Mouse (Mus musculus) ES-Bruce4 (cell line): ENCODE data around the gene Trim26. TPM values are rescaled to one million over a fixed set of nuclear protein-coding genes. Genes with fewer than 3 reads are reported as not detected.

Experiments used
- H3K27ac ChIP-seq: 2 replicates; pipeline ENCODE4 v1.5.1; 2012; ENCODE audit warnings: low read length, inconsistent platforms; ENCODE audit not compliant: insufficient read depth
- H3K27me3 ChIP-seq: 2 replicates; pipeline ENCODE4 v1.6.1; 2012; ENCODE audit warnings: mild to moderate bottlenecking, low read length, inconsistent platforms; ENCODE audit not compliant: control insufficient read depth, poor library complexity, insufficient read depth, severe bottlenecking
- H3K36me3 ChIP-seq: 2 replicates; pipeline ENCODE4 v1.6.1; 2012; ENCODE audit warnings: inconsistent platforms, mild to moderate bottlenecking, low read length, moderate library complexity; ENCODE audit not compliant: control insufficient read depth, poor library complexity, insufficient read depth, severe bottlenecking
- H3K4me1 ChIP-seq: one replicate; pipeline ENCODE4 v1.8.1; 2011; ENCODE audit warnings: low read length; ENCODE audit not compliant: control insufficient read depth, insufficient read depth
- H3K4me3 ChIP-seq: 2 replicates; pipeline ENCODE4 v1.5.1; 2011; ENCODE audit warnings: low read depth, mild to moderate bottlenecking, low read length
- H3K9ac ChIP-seq: 2 replicates; pipeline ENCODE4 v1.6.1; 2012; ENCODE audit warnings: low read depth, mild to moderate bottlenecking, inconsistent platforms; ENCODE audit not compliant: poor library complexity, severe bottlenecking
- H3K9me3 ChIP-seq: replicated peaks from 2 replicates; pipeline ENCODE4 v1.6.1; 2012; ENCODE audit warnings: mild to moderate bottlenecking, low read length, inconsistent platforms; ENCODE audit not compliant: control insufficient read depth, poor library complexity, insufficient read depth, severe bottlenecking
- CTCF ChIP-seq: IDR thresholded peaks from one replicate; pipeline ENCODE4 v1.8.1; 2011; ENCODE audit warnings: low read depth, low read length
- EP300 ChIP-seq: IDR thresholded peaks from 2 replicates; pipeline ENCODE4 v1.6.1; 2011; ENCODE audit warnings: low read depth, low read length; ENCODE audit not compliant: insufficient read depth
- POLR2A ChIP-seq: IDR thresholded peaks from one replicate; pipeline ENCODE4 v1.8.1; 2011; ENCODE audit warnings: low read length; ENCODE audit not compliant: insufficient read depth
- polyA plus RNA-seq: library from polyadenylated mRNA; stranded (reverse); fragments of >200 nt; gene quantifications from 2 replicates; pipeline ENCODE4 v1.2.4, GENCODE M21; 2011; ENCODE audit warnings: low read depth; ENCODE audit not compliant: missing spikeins, insufficient read depth, insufficient read length

Trim26 gene
- polyA plus RNA-seq, 1 experiment, result 53.2 TPM

DNA sequence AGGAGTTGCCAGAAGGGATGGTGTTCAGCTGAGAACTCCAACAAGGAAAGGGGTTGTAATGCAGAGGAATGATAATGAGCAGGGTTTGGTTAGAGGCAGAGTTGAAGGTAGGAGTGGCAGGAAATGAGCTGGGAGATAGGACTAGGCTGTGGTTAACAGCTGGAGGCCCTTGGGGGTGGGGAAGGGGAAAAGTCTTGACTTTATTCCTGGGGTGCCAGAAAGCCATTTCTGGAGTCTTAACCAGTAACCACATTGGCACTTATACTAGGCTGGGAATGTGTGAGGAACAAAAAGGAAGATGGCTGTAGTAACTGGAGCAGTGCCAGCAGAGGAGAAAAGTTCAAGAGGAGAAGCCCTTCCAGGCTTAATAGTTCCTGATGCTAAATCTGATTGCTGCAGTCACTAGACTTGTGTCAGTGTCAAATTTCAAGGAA is 7.4 kb downstream of the Trim26 start:
- Histone ChIP-seq H3K9me3 (no peaks in the 10 kb centered on the region), H3K27me3 (no peaks in the 10 kb centered on the region), H3K4me3 (no peak overlapping the region), H3K4me1 (peaks cover 7% of the 10 kb centered on the region), H3K36me3 (no peaks in the 10 kb centered on the region), H3K9ac (no peak overlapping the region), H3K27ac (peak overlapping the region; percentile 84)
- peak; percentile 86 for TF ChIP-seq EP300
- no peak for TF ChIP-seq POLR2A
- TF ChIP-seq CTCF, result no peak

- TF ChIP-seq CTCF (no peak), EP300 (no peak), POLR2A (no peak)
- Histone ChIP-seq H3K4me1 (peaks cover 7% of the 10 kb centered on the region), H3K9me3 (no peaks in the 10 kb centered on the region), H3K27me3 (no peaks in the 10 kb centered on the region), H3K9ac (no peak overlapping the region), H3K4me3 (no peak overlapping the region), H3K36me3 (no peaks in the 10 kb centered on the region), H3K27ac (peak overlapping the region; percentile 84)
Measured at GRCm38 (mm10) chr17:36844725-36845124, 7.8 kb downstream of the Trim26 start.

DNA sequence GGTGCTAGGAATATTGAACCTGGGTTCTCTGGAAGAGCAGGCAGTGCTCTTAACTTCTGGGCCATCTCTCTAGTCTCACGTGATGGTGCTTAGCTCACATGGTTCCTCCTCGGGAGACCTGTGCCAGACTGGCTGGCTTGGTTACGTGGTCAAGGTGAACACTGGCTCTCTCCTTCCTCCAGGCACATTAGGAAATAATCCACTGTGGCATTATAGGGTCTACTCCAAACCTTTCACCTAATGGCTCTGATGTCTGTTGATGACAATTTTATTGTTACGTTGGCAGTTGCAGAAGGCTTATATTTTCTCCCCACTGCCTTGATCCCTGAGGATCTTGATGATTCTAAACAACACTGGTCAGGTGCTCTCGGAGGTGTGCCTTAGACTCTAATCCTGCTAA is 12.0 kb downstream of the Trim26 start:
- H3K9me3 ChIP-seq, result no peaks in the 10 kb centered on the region
- no peaks in the 10 kb centered on the region for H3K27me3 ChIP-seq
- no peak overlapping the region for H3K9ac ChIP-seq
- peaks cover 22% of the 10 kb centered on the region for H3K36me3 ChIP-seq
- peaks cover 6% of the 10 kb centered on the region for H3K4me1 ChIP-seq
- TF ChIP-seq EP300 (no peak), POLR2A (no peak), CTCF (no peak)
- no peak overlapping the region for H3K27ac ChIP-seq
- no peak overlapping the region for H3K4me3 ChIP-seq

DNA sequence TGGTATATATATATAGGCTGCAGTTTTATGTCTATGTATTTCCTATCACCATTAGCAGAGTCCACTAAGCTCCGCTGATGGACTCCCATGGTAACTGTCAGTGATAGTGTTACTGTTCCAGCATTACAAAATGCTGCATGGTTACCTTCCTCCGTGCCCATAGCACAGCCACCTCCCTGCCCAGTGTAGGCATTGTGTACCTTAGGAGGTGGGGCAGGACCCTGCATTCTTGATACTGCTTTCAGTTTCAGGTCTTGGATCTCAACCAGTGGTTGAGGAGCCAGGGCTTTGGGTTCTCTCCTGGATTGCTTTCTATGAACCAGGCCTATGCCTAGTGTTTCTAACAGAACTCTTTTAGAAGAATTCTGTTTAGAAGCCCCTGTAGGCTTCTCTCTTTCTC is 13.1 kb downstream of the Trim26 start:
- Histone ChIP-seq H3K36me3 (peaks cover 31% of the 10 kb centered on the region), H3K27ac (no peak overlapping the region), H3K4me1 (peaks cover 6% of the 10 kb centered on the region), H3K9me3 (no peaks in the 10 kb centered on the region), H3K4me3 (no peak overlapping the region), H3K27me3 (no peaks in the 10 kb centered on the region), H3K9ac (no peak overlapping the region)
- TF ChIP-seq CTCF, result no peak
- TF ChIP-seq POLR2A, result no peak
- TF ChIP-seq EP300, result no peak

- Histone ChIP-seq H3K4me1 (no peaks in the 10 kb centered on the region), H3K27me3 (no peaks in the 10 kb centered on the region), H3K9me3 (no peaks in the 10 kb centered on the region), H3K9ac (no peak overlapping the region), H3K36me3 (peaks cover 36% of the 10 kb centered on the region), H3K4me3 (no peak overlapping the region), H3K27ac (no peak overlapping the region)
- no peak for TF ChIP-seq EP300
- TF ChIP-seq POLR2A, result no peak
- TF ChIP-seq CTCF, result no peak
Measured at GRCm38 (mm10) chr17:36851200-36851599, 14.3 kb downstream of the Trim26 start.

GRCm38 (mm10) chr17:36851627-36852026 is 14.7 kb downstream of the Trim26 start:
- Histone ChIP-seq H3K27me3 (no peaks in the 10 kb centered on the region), H3K9ac (no peak overlapping the region), H3K9me3 (no peaks in the 10 kb centered on the region), H3K27ac (no peak overlapping the region), H3K4me3 (no peak overlapping the region), H3K36me3 (peaks cover 40% of the 10 kb centered on the region), H3K4me1 (no peaks in the 10 kb centered on the region)
- TF ChIP-seq EP300 (no peak), POLR2A (no peak)
